Comparison of ENCODE assay signal across 8 mouse cellular contexts in the genomic region with DNA sequence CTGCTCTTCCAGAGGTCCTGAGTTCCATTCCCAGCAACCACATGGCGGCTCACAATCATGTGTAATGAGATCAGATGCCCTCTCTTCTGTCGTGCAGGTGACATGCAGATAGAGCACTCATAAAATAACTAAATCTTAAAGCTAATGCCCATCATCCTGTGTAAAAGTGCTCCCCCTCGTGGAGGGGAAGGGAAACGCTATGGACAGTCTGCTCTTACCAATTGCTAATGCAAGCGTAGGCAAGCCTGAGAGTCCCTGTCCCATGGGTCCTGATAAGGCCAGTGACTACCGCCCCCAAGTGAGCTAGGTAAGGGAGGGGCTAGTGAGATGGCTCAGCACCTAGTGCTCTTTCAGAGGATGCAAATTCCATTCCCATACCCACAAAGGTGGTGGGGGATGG. TPM values are rescaled to one million over a fixed set of nuclear protein-coding genes. Genes with fewer than 3 reads are reported as not detected.
DNase-seq lines count a peak whose midpoint lies in the region; ATAC-seq and TF ChIP-seq lines count a peak whose summit lies in the region.

No protein-coding gene starts in this region.

- no peaks in the 10 kb centered on the region for H3K27me3 ChIP-seq in kidney, adult 2 months (replicated peaks; ENCODE audit: control insufficient read depth, insufficient read depth, low read length)
- H3K27me3 ChIP-seq in thymus, adult 2 months (ENCODE audit: control insufficient read depth, insufficient read depth, low read length) = no peaks in the 10 kb centered on the region

- 17% methylated on average over 6 of the region's 6 CpGs for WGBS in kidney, adult 2 months
- 13% methylated on average over 6 of the region's 6 CpGs for WGBS in thymus, adult 2 months

- no peak overlapping the region for H3K4me3 ChIP-seq in kidney, adult 2 months (ENCODE audit: insufficient read depth, low read depth, low read length)
- H3K4me3 ChIP-seq in thymus, adult 2 months (ENCODE audit: control insufficient read depth, insufficient read depth, low read length) = no peak overlapping the region

- no peaks in the 10 kb centered on the region for H3K4me1 ChIP-seq in kidney, adult 2 months (ENCODE audit: control insufficient read depth, insufficient read depth, low read length)
- no peaks in the 10 kb centered on the region for H3K4me1 ChIP-seq in thymus, adult 2 months (replicated peaks; ENCODE audit: control insufficient read depth, insufficient read depth, low read length)

- H3K36me3 ChIP-seq in kidney, adult 2 months (ENCODE audit: control insufficient read depth, insufficient read depth, low read length) = peaks cover 5% of the 10 kb centered on the region; the same call in 1 of the 2 replicates
- peaks cover 34% of the 10 kb centered on the region for H3K36me3 ChIP-seq in thymus, adult 2 months (ENCODE audit: control insufficient read depth, insufficient read depth, low read length)

- peak; percentile 88 for TF ChIP-seq CTCF in kidney, adult 2 months (conservative IDR thresholded peaks at IDR 0.05; ENCODE audit: insufficient read depth, insufficient read length, low read depth, low read length)
- TF ChIP-seq CTCF in thymus, adult 2 months (IDR thresholded peaks at IDR 0.05; ENCODE audit: borderline replicate concordance, control insufficient read depth, extremely low read depth, insufficient read depth, low read length, poor library complexity) = no peak

- TF ChIP-seq POLR2A in kidney, adult 2 months (IDR thresholded peaks at IDR 0.05; ENCODE audit: low read depth, low read length) = no peak
- TF ChIP-seq POLR2A in thymus, adult 2 months (IDR thresholded peaks at IDR 0.05; ENCODE audit: control insufficient read depth, extremely low read depth, insufficient read depth, low read length, poor library complexity) = no peak

- 0 out of 2 replicates have a peak, but pooled peaks have one; percentile 15 for ATAC-seq in cerebellum, adult (ENCODE audit: insufficient number of reproducible peaks, low FRiP score, low TSS enrichment)
- peak; percentile 76 for ATAC-seq in common myeloid progenitor, adult 5-6 weeks (replicated peaks; ENCODE audit: low read depth, poor library complexity, severe bottlenecking)

- H3K27ac ChIP-seq in kidney, adult 2 months (ENCODE audit: insufficient read depth, low read depth, low read length) = no peak overlapping the region
- no peak overlapping the region for H3K27ac ChIP-seq in thymus, adult 2 months (ENCODE audit: control insufficient read depth, insufficient read depth, low read length)

- DNase-seq in cerebellum, adult 9-11 months = no peak
- peak; percentile 76 to 78 for DNase-seq in right cerebral cortex, adult 2 months (ENCODE audit: low spot score in 2 of 2)
- no peak for DNase-seq in right cerebral cortex, postnatal 36 days (ENCODE audit: low spot score in 2 of 2)
- peak; percentile 84 for DNase-seq in kidney, adult 2 months
- peak; percentile 85 for DNase-seq in lung, postnatal 25 days (ENCODE audit: low spot score)
- DNase-seq in thymus, adult 2 months = peak; percentile 86

RNA-seq across cellular contexts. Expression of a gene that starts 3.2 kb away (rescaled TPM):
- total RNA-seq in common myeloid progenitor, adult 5-6 weeks (2017) = 1.6 and 2.4 TPM in 2 replicates
- polyA plus RNA-seq in kidney, adult 2 months (2012; rRNA removed) = 5.1 and 5.3 TPM in 2 replicates
- polyA plus RNA-seq in thymus, adult 2 months (2012; rRNA removed) = 13.0 and 16.0 TPM in 2 replicates

RNA-seq across cellular contexts. Expression of a gene that starts 9.3 kb away (rescaled TPM):
- 17.4 and 21.2 TPM in 2 replicates for total RNA-seq in common myeloid progenitor, adult 5-6 weeks (2017)
- 118 and 123 TPM in 2 replicates for polyA plus RNA-seq in kidney, adult 2 months (2012; rRNA removed)
- polyA plus RNA-seq in thymus, adult 2 months (2012; rRNA removed) = 116 and 120 TPM in 2 replicates

RNA-seq across cellular contexts. Expression of a gene that starts 10.3 kb away (rescaled TPM):
- not detected in 2 replicates for total RNA-seq in common myeloid progenitor, adult 5-6 weeks (2017)
- 2.7 and 3.2 TPM in 2 replicates for polyA plus RNA-seq in kidney, adult 2 months (2012; rRNA removed)
- 361 and 385 TPM in 2 replicates for polyA plus RNA-seq in thymus, adult 2 months (2012; rRNA removed)

RNA-seq across cellular contexts. Expression of a gene that starts 14.9 kb away (rescaled TPM):
- total RNA-seq in common myeloid progenitor, adult 5-6 weeks (2017) = 17.8 and 39.7 TPM in 2 replicates
- 245 and 294 TPM in 2 replicates for polyA plus RNA-seq in kidney, adult 2 months (2012; rRNA removed)
- polyA plus RNA-seq in thymus, adult 2 months (2012; rRNA removed) = 316 and 350 TPM in 2 replicates

RNA-seq across cellular contexts. Expression of a gene that starts 15.5 kb away (rescaled TPM):
- total RNA-seq in common myeloid progenitor, adult 5-6 weeks (2017) = 13.2 and 14.4 TPM in 2 replicates
- polyA plus RNA-seq in kidney, adult 2 months (2012; rRNA removed) = 208 and 256 TPM in 2 replicates
- polyA plus RNA-seq in thymus, adult 2 months (2012; rRNA removed) = 140 and 175 TPM in 2 replicates

Comparison
In these comparisons a context has a peak if more than half of its experiments do, and no peak if none do; other contexts are left out.
1. DNase-seq: peak in right cerebral cortex, adult 2 months (2 of 2), kidney, adult 2 months (single experiment), lung, postnatal 25 days (single experiment) and thymus, adult 2 months (single experiment); none in cerebellum, adult 9-11 months (single experiment) and right cerebral cortex, postnatal 36 days (0 of 2).
2. RNA of a gene that starts 10.3 kb away (polyA plus RNA-seq): 361 to 385 TPM in thymus, adult 2 months; 2.7 to 3.2 TPM in kidney, adult 2 months; every median in the first group is over 10 times any median in the second.